Mouse (Mus musculus) lung, postnatal 10 days (tissue): ENCODE results near the gene Zfp53.
"Not testable (repeated sequence)": the region's sequence is repeated elsewhere in the genome, so short reads cannot be mapped to it uniquely, and the experiment has no call there.

Source experiments
- DNase-seq: peaks from one replicate; pipeline ENCODE4 v3.0.0; 2021

Zfp53 gene

GRCm38 (mm10) chr17:21488760-21489499 is at the start of gene Zfp53:
Gene Zfp53, plus strand, starts transcription at chr17:21488998.
- DNase-seq: peak; percentile 96

GRCm38 (mm10) chr17:21449669-21450068 is 39.1 kb upstream of the Zfp53 start:
- DNase-seq: peak; percentile 90

GRCm38 (mm10) chr17:21450138-21450704 is 38.6 kb upstream of the Zfp53 start, which contains the start of gene Zfp51:
Gene Zfp51, plus strand, starts transcription at chr17:21450374.
- DNase-seq: peak; percentile 97

GRCm38 (mm10) chr17:21463550-21463949 is 25.2 kb upstream of the Zfp53 start:
- no peak for DNase-seq

- DNase-seq: peak; percentile 16
These were observed 16.7 kb upstream of the Zfp53 start for GRCm38 (mm10) chr17:21472032-21472652.

GRCm38 (mm10) chr17:21472653-21473307 is 16.0 kb upstream of the Zfp53 start:
- DNase-seq: no peak

- DNase-seq: peak; percentile 51
These were observed 15.2 kb upstream of the Zfp53 start for GRCm38 (mm10) chr17:21473362-21474190.

- DNase-seq: peak; percentile 17
These were observed 14.1 kb upstream of the Zfp53 start for GRCm38 (mm10) chr17:21474729-21475128.

GRCm38 (mm10) chr17:21475290-21475689 is 13.5 kb upstream of the Zfp53 start:
- not testable (repeated sequence) for DNase-seq

GRCm38 (mm10) chr17:21476351-21476750 is 12.4 kb upstream of the Zfp53 start:
- DNase-seq: not testable (repeated sequence)

GRCm38 (mm10) chr17:21478103-21478777 is 10.6 kb upstream of the Zfp53 start:
- DNase-seq: not testable (repeated sequence)

GRCm38 (mm10) chr17:21489500-21490001 is 753 bp downstream of the Zfp53 start:
- no peak for DNase-seq

GRCm38 (mm10) chr17:21501365-21501764 is 12.6 kb downstream of the Zfp53 start:
- DNase-seq: no peak

GRCm38 (mm10) chr17:21504524-21504923 is 15.7 kb downstream of the Zfp53 start:
- DNase-seq: no peak

- DNase-seq: no peak
These were observed 17.5 kb downstream of the Zfp53 start for GRCm38 (mm10) chr17:21506258-21506657.

GRCm38 (mm10) chr17:21509756-21510155 is 21.0 kb downstream of the Zfp53 start:
- no peak for DNase-seq

GRCm38 (mm10) chr17:21515403-21516105 is 26.8 kb downstream of the Zfp53 start:
- peak; percentile 89 for DNase-seq

GRCm38 (mm10) chr17:21516201-21517129 is 27.7 kb downstream of the Zfp53 start:
- DNase-seq: peak; percentile 81

GRCm38 (mm10) chr17:21517130-21517671 is 28.4 kb downstream of the Zfp53 start:
- no peak for DNase-seq
